8 mouse cellular contexts compared by ENCODE assay signal in genomic region chr9:98424725-98425210, GRCm38 (mm10). TPM values are rescaled to one million over a fixed set of nuclear protein-coding genes. Genes with fewer than 3 reads are reported as not detected.
DNase-seq lines count a peak whose midpoint lies in the region; ATAC-seq and TF ChIP-seq lines count a peak whose summit lies in the region.

No protein-coding gene starts in this region.

- no peaks in the 10 kb centered on the region for H3K27me3 ChIP-seq in CH12.LX (replicated peaks)
- H3K27me3 ChIP-seq in hindbrain, embryonic 16.5 days (replicated peaks; ENCODE audit: control insufficient read depth, insufficient read depth, low read length) = no peaks in the 10 kb centered on the region; the same call in 1 of the 2 replicates
- peaks cover 33% of the 10 kb centered on the region for H3K27me3 ChIP-seq in liver, embryonic 13.5 days
- no peaks in the 10 kb centered on the region for H3K27me3 ChIP-seq in neural tube, embryonic 11.5 days (ENCODE audit: control insufficient read depth, insufficient read depth, low read length)

- peak overlapping the region in 1 of 3 experiments; percentile 35 for H3K4me3 ChIP-seq in CH12.LX (replicated peaks in 1 of 3; ENCODE audit: low read depth in 2 of 3, low read length in 2 of 3, poor library complexity in 1 of 3)
- H3K4me3 ChIP-seq in hindbrain, embryonic 16.5 days (ENCODE audit: low read length) = peak overlapping the region; percentile 54
- peak overlapping the region; percentile 60 for H3K4me3 ChIP-seq in liver, embryonic 13.5 days (replicated peaks)
- H3K4me3 ChIP-seq in neural tube, embryonic 11.5 days (ENCODE audit: low read depth, low read length) = peak overlapping the region; percentile 54

- no peaks in the 10 kb centered on the region for H3K79me2 ChIP-seq in CH12.LX (replicated peaks; ENCODE audit: control insufficient read depth, extremely low read depth, insufficient read depth, poor library complexity, severe bottlenecking)

- ATAC-seq in hindbrain, embryonic 16.5 days = peak; percentile 25; the same call in 1 of the 2 replicates
- peak; percentile 35 for ATAC-seq in liver, embryonic 13.5 days (ENCODE audit: low read depth)
- peak; percentile 83 for ATAC-seq in neural tube, embryonic 11.5 days (ENCODE audit: insufficient read depth, low FRiP score, low TSS enrichment)

- no peaks in the 10 kb centered on the region for H3K9me3 ChIP-seq in CH12.LX (replicated peaks; ENCODE audit: low read length)
- no peaks in the 10 kb centered on the region for H3K9me3 ChIP-seq in hindbrain, embryonic 16.5 days (ENCODE audit: control insufficient read depth, low read length)
- H3K9me3 ChIP-seq in liver, embryonic 13.5 days (replicated peaks) = no peaks in the 10 kb centered on the region
- H3K9me3 ChIP-seq in neural tube, embryonic 11.5 days (ENCODE audit: control insufficient read depth, low read length) = no peaks in the 10 kb centered on the region

- peaks cover 0 to 5% of the 10 kb centered on the region in 2 experiments; a peak in 1 of 4 replicates for H3K4me1 ChIP-seq in CH12.LX (ENCODE audit: control insufficient read depth in 1 of 2, insufficient read depth in 2 of 2)
- H3K4me1 ChIP-seq in hindbrain, embryonic 16.5 days (ENCODE audit: control insufficient read depth, insufficient read depth, low read depth, low read length) = peaks cover 9% of the 10 kb centered on the region
- H3K4me1 ChIP-seq in liver, embryonic 13.5 days (replicated peaks) = peaks cover 62% of the 10 kb centered on the region
- peaks cover 45% of the 10 kb centered on the region for H3K4me1 ChIP-seq in neural tube, embryonic 11.5 days (ENCODE audit: control insufficient read depth, insufficient read depth, low read length)

- no peak for TF ChIP-seq POLR2A in CH12.LX (IDR thresholded peaks at IDR 0.05; ENCODE audit: low read depth, low read length)

- H3K9ac ChIP-seq in CH12.LX (ENCODE audit: insufficient read depth, low read depth) = no peak overlapping the region
- H3K9ac ChIP-seq in hindbrain, embryonic 16.5 days (ENCODE audit: low read depth, low read length) = peak overlapping the region; percentile 70
- H3K9ac ChIP-seq in liver, embryonic 13.5 days = peak overlapping the region; percentile 64
- H3K9ac ChIP-seq in neural tube, embryonic 11.5 days (ENCODE audit: low read length) = peak overlapping the region; percentile 76

- TF ChIP-seq RAD21 in CH12.LX (IDR thresholded peaks at IDR 0.05; ENCODE audit: low read depth, low read length) = no peak

- in situ Hi-C loops in CH12.LX (cut with MboI; ENCODE audit: low pct_ligation_motif_present, low pct_unique_long_range_greater_than_20kb, low sequenced_read_pairs) = no loop called here

- TF ChIP-seq CTCF in CH12.LX (conservative IDR thresholded peaks at IDR 0.05 in 1 of 2, IDR thresholded peaks at IDR 0.05 in 1 of 2; ENCODE audit: low read depth in 2 of 2, low read length in 2 of 2) = no peak

- no peaks in the 10 kb centered on the region for H3K36me3 ChIP-seq in CH12.LX (replicated peaks in 1 of 2; ENCODE audit: control insufficient read depth in 1 of 2, insufficient read depth in 1 of 2, low read length in 1 of 2)
- H3K36me3 ChIP-seq in hindbrain, embryonic 16.5 days (ENCODE audit: control insufficient read depth, insufficient read depth, low read length) = no peaks in the 10 kb centered on the region
- H3K36me3 ChIP-seq in liver, embryonic 13.5 days = no peaks in the 10 kb centered on the region
- no peaks in the 10 kb centered on the region for H3K36me3 ChIP-seq in neural tube, embryonic 11.5 days (ENCODE audit: control insufficient read depth, insufficient read depth, low read length)

- WGBS in hindbrain, embryonic 16.5 days = under 1% methylated on average over 36 of the region's 42 CpGs
- WGBS in liver, embryonic 13.5 days (ENCODE audit: insufficient replicate concordance) = 3% methylated on average over 40 of the region's 42 CpGs
- WGBS in neural tube, embryonic 11.5 days = under 1% methylated on average over 34 of the region's 42 CpGs

- DNase-seq in CH12.LX (ENCODE audit: extremely low read depth) (no peak), adipocyte (ENCODE audit: low spot score) (no peak)
- DNase-seq in adrenal gland, postnatal 36 days = peak; percentile 20 to 39
- DNase-seq in gastrocnemius, adult 8-10 months (ENCODE audit: low spot score in 2 of 2) = peak; percentile 10 to 30
- peak; percentile 9 for DNase-seq in liver, embryonic 13.5 days
- DNase-seq in neural tube, embryonic 11.5 days (ENCODE audit: low spot score) = peak; percentile 86
- no peak for DNase-seq in cerebellum, adult 11 months

- no peak for TF ChIP-seq EP300 in CH12.LX (IDR thresholded peaks at IDR 0.05; ENCODE audit: low read length)

- H3K4me2 ChIP-seq in CH12.LX (ENCODE audit: insufficient read depth, low read depth, poor library complexity, severe bottlenecking) = peak overlapping the region; percentile 23
- H3K4me2 ChIP-seq in hindbrain, embryonic 16.5 days (ENCODE audit: low read length) = peak overlapping the region; percentile 82
- H3K4me2 ChIP-seq in liver, embryonic 13.5 days = peak overlapping the region; percentile 64
- H3K4me2 ChIP-seq in neural tube, embryonic 11.5 days (ENCODE audit: low read depth) = peak overlapping the region; percentile 62

- dilution Hi-C loops in CH12.LX (cut with MboI; ENCODE audit: extremely low pct_ligation_motif_present, extremely low pct_unique_long_range_greater_than_20kb, low sequenced_read_pairs) = no loop called here

- no peak overlapping the region for H3K27ac ChIP-seq in CH12.LX (ENCODE audit: insufficient read depth, low read depth)
- peak overlapping the region; percentile 40; the same call in 1 of the 2 replicates for H3K27ac ChIP-seq in hindbrain, embryonic 16.5 days (ENCODE audit: low read depth, low read length)
- peak overlapping the region; percentile 53 for H3K27ac ChIP-seq in liver, embryonic 13.5 days
- H3K27ac ChIP-seq in neural tube, embryonic 11.5 days (ENCODE audit: low read depth, low read length) = peak overlapping the region; percentile 72

TF ChIP-seq in CH12.LX, 34 proteins besides CTCF, POLR2A, EP300 and RAD21:
- TF ChIP-seq USF2 (conservative IDR thresholded peaks at IDR 0.05; ENCODE audit: low read depth, low read length) = no peak
- no peak for TF ChIP-seq ZKSCAN1 (IDR thresholded peaks at IDR 0.05; ENCODE audit: borderline replicate concordance, low read depth, low read length)
- no peak for TF ChIP-seq ELF1 (IDR thresholded peaks at IDR 0.05; ENCODE audit: low read depth, low read length)
- TF ChIP-seq TBP (conservative IDR thresholded peaks at IDR 0.05; ENCODE audit: low read depth, low read length) = no peak
- TF ChIP-seq MAZ (IDR thresholded peaks at IDR 0.05; ENCODE audit: low read depth, low read length) = no peak
- TF ChIP-seq ZMIZ1 (IDR thresholded peaks at IDR 0.05; ENCODE audit: low read depth, low read length) = no peak
- no peak for TF ChIP-seq MAX (IDR thresholded peaks at IDR 0.05; ENCODE audit: low read length)
- TF ChIP-seq ZC3H11A (IDR thresholded peaks at IDR 0.05; ENCODE audit: low read depth, low read length) = no peak
- TF ChIP-seq ETS1 (conservative IDR thresholded peaks at IDR 0.05; ENCODE audit: low read depth, low read length) = no peak
- TF ChIP-seq CHD1 (IDR thresholded peaks at IDR 0.05; ENCODE audit: low read depth, low read length) = no peak

RNA-seq across cellular contexts. Expression of gene Rbp1, which starts 2.0 kb away (rescaled TPM):
- 0.04 TPM in 1 of 2 replicates, not detected in the other for total RNA-seq in CH12.LX (2012; rRNA removed)
- not detected in 2 replicates for total RNA-seq in CH12.LX (2014; rRNA removed)
- 0.12 TPM in 1 of 2 replicates, not detected in the other for polyA plus RNA-seq in CH12.LX (2012; ENCODE audit: insufficient read length, low read depth)
- total RNA-seq in adrenal gland, postnatal 36 days (2021) = 1 to 10 TPM; 5.5 to 5.9 TPM
- total RNA-seq in gastrocnemius, adult 8-10 months (2022) = 1 to 10 TPM in 2 of 4 experiments, under 1 TPM in 2; 0.68 to 1.6 (median 1.1) TPM
- 38.1 and 44.8 TPM in 2 replicates for polyA plus RNA-seq in hindbrain, embryonic 16.5 days (2015; fragmentation: Nextera tagmentation; extraction: Ambion mirVana)
- 31.7 and 34.3 TPM in 2 replicates for polyA plus RNA-seq in liver, embryonic 13.5 days (2015; fragmentation: Nextera tagmentation; extraction: Ambion mirVana)
- polyA plus RNA-seq in neural tube, embryonic 11.5 days (2014; fragmentation: Nextera tagmentation; extraction: Ambion mirVana) = 188 and 194 TPM in 2 replicates

Comparison
In these comparisons a context has a peak if more than half of its experiments do, and no peak if none do; other contexts are left out.
1. DNase-seq: peak in adrenal gland, postnatal 36 days (2 of 2), gastrocnemius, adult 8-10 months (2 of 2), liver, embryonic 13.5 days (single experiment) and neural tube, embryonic 11.5 days (single experiment); none in CH12.LX (single experiment), adipocyte (single experiment) and cerebellum, adult 11 months (single experiment).
2. H3K4me2 ChIP-seq: peak in every context shown above with its lines; median percentile 82 in hindbrain, embryonic 16.5 days; 64 in liver, embryonic 13.5 days; 62 in neural tube, embryonic 11.5 days; 23 in CH12.LX.
3. ATAC-seq: peak in every context shown above with its lines; median percentile 83 in neural tube, embryonic 11.5 days; 35 in liver, embryonic 13.5 days; 25 in hindbrain, embryonic 16.5 days.
4. RNA of gene Rbp1, which starts 2.0 kb away (polyA plus RNA-seq): 188 to 194 TPM in neural tube, embryonic 11.5 days, 38.1 to 44.8 TPM in hindbrain, embryonic 16.5 days and 31.7 to 34.3 TPM in liver, embryonic 13.5 days; 0.12 TPM in CH12.LX; every median in the first group is over 10 times any median in the second.